Mouse (Mus musculus): ENCODE data around the gene Hist1h3e.
"Not testable (repeated sequence)": the region's sequence is repeated elsewhere in the genome, so short reads cannot be mapped to it uniquely, and the experiment has no call there.

The Hist1h3e gene

DNA sequence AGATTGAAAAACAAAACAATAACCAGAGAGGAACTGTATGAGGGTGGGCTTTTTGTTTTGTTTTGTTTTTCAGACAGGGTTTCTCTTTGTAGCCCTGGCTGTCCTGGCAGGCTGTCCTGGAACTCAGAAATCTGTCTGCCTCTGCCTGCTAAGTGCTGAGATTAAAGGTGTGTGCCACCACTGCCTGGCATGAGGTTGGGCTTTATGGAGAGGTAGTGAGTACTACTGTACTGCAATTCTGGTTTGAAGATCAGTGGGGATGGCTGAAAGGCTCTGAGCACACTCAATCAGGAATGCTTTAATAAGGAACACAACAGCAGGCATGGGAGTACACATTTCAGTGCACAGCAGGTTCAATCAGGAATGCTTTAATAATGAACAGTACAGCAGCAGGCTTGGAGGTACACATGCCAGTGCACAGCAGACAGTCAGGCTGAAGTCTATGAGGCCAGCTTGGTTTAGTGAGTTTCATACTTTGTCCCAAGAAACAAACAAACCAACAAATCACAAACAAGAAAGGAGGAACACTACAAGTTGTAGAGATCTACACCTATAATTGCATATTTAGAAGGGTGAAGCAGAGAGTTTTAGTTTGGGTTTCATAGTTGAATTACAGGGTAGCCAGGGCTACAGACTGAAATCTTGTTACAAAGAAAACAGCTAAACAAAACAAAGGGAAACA is 21.4 kb upstream of the Hist1h3e start:
- DNase-seq (ENCODE audit: low spot score in 2 of 2) = no peak

DNA sequence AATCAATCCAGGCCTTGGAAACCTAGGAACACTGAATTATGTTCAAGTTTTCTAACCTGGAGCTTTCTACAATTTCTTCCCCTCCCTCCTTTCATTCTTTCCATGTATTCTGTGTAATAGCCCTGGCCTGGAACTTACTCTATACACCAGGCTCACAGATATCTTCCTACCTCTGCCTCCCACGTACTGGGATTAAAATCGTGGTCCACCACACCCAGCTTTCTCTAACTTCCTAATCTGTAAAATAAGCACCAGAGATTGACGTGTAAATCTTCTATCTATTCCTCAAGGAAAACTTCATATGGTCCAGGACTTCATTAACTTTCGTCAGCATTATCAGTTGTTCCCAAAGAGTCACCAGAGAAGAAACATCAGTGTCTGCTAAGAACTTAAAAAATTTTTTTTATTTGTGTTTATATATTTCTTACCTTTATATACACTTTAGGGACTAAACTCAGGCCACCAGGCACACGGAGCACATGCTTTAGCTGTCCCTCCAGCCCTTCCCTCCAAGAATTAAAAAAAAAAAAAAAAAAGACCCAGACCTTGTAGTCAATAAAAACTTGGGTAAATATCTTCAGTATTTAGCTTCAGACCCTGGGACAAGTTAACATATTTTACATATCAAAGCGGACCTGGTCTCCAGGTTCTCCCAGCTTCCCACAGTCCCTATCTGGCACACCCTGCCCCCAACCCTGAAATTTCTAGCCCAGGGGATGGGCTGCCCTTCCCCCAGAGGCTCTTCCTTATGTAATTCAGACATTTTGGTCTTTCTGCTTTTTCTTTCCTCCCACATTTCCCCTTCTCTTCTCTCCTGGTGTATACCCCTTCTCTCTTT is 20.3 kb upstream of the Hist1h3e start:
- no peak for DNase-seq (ENCODE audit: low spot score in 2 of 2)

DNA sequence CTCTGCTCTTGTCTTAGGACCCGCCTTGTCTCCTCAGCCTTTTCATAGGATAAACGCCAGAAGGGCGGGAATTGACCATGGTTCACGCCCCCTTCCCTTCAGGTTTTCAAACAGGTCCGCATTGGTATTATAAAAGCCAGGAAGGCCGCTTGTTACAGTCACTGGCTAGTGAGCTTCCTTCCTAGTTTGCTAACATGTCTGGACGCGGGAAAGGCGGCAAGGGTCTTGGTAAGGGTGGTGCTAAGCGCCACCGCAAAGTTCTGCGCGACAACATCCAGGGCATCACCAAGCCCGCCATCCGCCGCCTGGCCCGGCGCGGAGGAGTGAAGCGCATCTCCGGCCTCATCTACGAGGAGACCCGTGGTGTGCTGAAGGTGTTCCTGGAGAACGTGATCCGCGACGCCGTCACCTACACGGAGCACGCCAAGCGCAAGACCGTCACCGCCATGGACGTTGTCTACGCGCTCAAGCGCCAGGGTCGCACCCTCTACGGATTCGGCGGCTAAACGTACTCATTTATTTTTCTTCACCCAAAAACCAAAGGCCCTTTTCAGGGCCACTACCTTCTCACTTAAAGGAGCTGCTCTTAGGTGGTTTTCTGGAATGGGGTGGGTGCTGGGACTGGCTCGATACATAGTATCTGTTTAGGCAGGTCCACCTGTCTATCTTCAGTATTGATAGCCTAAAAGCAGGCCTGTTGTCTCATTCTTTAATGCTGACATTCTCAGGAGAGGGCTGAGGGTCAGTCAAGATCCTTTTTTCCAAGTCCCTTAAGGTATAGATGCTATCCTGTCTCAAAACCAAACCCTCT is 19.4 kb upstream of the Hist1h3e start, which contains the start of gene Hist1h4d:
Gene Hist1h4d (plus strand): TSS at position 191 of the 811 bp plus-strand sequence.
- peak; percentile 95 to 97 for DNase-seq (ENCODE audit: low spot score in 2 of 2)

DNA sequence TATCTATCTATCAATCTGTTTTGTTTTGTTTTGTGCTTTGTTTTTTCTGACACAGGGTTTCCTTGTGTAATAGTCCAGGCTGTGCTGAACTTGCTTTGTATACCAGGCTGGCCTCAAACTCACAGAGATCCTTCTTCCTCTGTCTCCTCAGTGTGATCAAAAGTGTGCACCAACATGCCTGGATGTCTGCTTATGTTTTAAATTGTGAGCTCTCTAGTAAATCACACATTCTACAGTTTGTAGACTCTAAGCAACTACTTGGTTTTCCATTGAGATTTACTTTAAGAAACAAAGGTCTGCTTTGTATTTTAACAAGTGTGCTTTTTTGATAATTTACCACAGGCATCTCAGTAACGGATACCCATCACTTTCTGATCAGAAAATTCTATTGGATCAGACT is 15.7 kb upstream of the Hist1h3e start:
- DNase-seq (ENCODE audit: low spot score in 2 of 2) = no peak

DNA sequence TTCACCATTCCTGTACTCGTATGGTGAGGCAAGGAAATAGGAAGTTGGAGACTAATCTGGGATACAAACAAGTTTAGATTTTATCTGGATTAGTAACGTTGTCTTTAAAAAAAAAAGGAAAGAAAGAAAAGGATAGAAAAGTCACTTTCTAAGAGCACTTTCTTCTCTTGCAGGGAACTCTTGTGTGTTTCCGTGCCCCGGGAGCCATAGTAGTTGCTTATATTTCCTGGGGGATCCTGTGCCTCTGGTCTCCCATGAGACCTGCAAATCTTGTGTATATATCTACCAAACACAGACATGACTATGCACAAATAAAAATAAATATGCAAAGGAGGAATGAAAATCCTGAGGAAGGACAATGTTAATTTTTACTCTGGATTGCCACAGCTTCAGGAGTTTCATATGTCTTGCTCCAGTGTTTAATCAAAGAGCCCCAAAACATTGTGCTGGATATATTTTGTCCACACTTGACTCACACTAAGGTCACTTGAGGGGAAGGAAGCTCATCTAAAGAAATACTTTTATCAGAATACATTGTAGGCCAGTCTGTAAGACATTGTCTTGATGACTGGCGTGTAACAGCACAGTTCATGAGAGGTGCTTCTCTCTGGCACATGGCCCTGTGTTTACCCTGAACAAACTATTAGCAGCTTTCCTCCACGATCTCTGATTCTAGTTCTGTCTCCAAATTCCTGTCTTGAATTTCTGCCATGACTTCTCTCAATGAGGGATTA is 14.9 kb upstream of the Hist1h3e start:
- DNase-seq (ENCODE audit: low spot score in 2 of 2) = no peak

DNA sequence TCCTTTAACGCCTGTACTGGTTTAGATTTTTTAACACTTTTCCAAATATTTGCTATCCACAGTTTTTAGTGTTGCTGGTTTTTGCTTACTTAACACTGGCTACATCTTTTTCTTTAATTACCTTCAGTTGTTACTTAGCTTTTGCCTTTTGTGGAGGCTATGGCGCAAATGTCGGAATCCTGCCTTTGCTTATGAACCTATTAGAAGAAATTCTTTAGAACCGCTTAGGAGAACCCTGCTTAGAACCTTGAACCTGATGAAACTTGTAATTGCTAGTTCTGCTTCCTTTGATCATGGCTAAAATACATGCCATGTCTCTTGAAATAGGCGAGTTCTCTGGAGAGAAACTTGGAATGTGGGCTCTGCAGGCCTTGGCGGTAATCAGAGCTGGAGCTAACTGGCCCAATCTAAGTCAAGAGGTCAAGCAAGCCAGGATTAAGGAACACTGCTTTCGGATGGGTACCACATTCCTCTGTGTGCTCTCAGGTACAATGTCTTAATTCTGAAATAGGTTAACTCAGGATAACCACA is 14.2 kb upstream of the Hist1h3e start:
- DNase-seq (ENCODE audit: low spot score in 2 of 2) = no peak

DNA sequence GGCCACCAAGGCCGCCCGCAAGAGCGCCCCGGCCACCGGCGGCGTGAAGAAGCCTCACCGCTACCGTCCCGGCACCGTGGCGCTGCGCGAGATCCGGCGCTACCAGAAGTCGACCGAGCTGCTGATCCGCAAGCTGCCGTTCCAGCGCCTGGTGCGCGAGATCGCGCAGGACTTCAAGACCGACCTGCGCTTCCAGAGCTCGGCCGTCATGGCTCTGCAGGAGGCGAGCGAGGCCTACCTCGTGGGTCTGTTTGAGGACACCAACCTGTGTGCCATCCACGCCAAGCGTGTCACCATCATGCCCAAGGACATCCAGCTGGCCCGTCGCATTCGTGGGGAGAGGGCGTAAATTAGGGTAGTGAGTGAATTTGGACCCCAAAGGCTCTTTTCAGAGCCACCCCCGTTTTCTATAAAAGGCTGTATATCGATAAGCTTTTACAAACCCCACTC is 13.7 kb upstream of the Hist1h3e start:
- not testable (repeated sequence) for DNase-seq (ENCODE audit: low spot score in 2 of 2)

DNA sequence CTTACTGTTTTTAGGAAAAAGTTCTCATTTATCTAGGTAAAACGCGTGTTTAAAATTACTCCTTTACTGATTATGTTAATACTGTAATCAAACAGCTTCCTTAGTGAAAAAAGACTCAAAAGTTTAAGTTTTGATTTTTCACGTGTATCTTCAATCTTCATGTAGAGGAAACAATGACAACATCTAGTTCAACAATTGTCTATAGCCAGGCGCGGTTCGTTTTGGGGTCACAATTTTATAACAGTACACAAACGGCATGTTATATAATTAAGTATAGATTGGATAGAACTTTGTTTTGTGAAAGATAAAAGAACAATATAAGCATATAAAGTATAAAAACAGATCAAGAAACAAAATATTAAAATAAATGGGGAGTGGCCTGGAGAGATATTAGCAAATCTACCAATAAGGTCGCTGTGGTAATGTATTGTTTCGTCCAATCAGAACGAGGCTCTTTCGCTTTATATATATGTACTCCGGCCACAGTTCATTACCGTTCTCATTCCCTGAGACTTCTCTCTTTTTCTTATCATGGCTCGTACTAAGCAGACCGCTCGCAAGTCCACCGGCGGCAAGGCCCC is 13.2 kb upstream of the Hist1h3e start, which contains the start of gene Hist1h3d:
Gene Hist1h3d (plus strand): TSS at position 493 of the 581 bp plus-strand sequence.
- peak in 1 of 2 experiments; percentile 44 for DNase-seq (ENCODE audit: low spot score in 2 of 2)

DNA sequence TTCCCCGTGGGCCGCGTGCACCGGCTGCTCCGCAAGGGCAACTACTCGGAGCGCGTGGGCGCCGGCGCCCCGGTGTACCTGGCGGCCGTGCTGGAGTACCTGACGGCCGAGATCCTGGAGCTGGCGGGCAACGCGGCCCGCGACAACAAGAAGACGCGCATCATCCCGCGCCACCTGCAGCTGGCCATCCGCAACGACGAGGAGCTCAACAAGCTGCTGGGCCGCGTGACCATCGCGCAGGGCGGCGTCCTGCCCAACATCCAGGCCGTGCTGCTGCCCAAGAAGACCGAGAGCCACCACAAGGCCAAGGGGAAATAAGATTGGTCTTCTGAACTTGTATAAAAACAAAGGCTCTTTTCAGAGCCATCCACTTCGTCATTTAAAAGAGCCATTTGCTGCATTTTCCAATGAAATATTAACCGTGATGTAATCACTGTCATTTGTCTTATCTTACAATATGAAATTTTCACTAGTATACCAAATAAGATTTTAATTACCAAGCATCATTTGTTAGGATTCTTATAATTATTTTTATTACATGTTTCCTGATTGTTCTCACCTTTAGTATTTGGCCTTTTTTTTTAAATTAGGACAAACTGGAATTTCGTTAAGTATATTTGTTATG is 12.5 kb upstream of the Hist1h3e start:
- not testable (repeated sequence) for DNase-seq (ENCODE audit: low spot score in 2 of 2)

DNA sequence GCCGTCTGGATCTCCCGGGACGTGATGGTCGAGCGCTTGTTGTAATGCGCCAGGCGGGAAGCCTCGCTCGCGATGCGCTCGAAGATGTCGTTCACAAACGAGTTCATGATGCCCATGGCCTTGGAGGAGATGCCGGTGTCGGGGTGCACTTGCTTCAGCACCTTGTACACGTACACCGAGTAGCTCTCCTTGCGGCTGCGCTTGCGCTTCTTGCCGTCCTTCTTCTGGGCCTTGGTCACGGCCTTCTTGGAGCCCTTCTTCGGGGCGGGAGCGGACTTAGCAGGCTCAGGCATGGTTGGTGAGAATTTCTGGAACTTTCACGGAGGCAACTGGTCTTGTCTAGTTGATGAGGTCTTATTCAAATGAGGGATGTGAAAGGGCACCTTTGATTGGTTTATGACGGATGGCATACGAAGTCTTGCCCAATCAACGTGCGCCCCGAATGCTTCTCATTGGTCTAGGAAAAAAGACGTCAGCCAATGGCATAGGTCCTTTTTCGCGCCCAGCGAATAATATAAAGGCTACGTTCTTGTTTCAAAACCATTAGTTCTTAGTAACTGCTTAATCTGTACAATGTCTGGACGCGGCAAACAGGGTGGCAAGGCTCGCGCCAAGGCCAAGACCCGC is 11.8 kb upstream of the Hist1h3e start, which contains the start of the genes Hist1h2bf and Hist1h2ad:
Gene Hist1h2bf (minus strand): TSS at position 299 of the 627 bp plus-strand sequence.
Gene Hist1h2ad (plus strand): TSS at position 484 of the 627 bp plus-strand sequence.
- DNase-seq (ENCODE audit: low spot score in 2 of 2) = peak; percentile 90 to 93

DNA sequence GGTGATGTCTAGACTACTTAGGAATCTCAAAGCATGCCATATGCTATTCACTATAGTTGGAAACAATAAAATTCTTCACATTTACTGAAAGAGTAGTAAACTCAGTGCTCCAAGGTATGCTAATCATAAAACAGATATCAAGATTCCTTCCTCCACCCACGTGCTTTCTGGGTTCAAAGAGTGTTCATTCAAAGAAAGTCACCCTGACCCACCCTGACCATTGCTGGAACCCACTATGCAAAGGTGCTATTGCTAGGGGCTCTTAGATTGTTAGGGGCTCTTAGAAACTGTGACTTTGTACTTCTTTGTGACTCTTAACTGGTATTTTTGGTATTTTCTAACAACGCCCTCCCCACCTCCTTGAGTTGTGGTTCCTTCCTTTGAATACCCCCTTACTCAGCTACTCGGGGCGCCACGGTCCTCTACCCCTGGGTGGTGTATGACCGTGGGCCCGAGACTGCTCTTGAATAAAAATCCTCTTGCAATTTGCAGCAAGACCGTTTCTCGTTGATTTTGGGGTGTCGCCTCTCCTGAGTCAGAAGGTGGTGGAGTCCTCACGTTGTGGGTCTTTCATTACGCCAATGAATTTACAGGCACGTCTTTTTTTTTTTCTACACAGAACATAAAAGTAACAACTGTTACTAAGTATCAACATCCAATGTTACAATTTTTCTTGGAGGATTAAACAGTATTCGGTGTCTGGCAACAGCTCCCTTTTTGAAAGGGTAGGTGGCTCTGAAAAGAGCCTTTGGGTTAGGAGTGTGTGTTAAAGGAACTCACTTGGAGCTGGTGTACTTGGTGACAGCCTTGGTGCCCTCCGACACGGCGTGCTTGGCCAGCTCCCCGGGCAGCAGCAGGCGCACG is 11.1 kb upstream of the Hist1h3e start:
- DNase-seq (ENCODE audit: low spot score in 2 of 2) = not testable (repeated sequence)

DNA sequence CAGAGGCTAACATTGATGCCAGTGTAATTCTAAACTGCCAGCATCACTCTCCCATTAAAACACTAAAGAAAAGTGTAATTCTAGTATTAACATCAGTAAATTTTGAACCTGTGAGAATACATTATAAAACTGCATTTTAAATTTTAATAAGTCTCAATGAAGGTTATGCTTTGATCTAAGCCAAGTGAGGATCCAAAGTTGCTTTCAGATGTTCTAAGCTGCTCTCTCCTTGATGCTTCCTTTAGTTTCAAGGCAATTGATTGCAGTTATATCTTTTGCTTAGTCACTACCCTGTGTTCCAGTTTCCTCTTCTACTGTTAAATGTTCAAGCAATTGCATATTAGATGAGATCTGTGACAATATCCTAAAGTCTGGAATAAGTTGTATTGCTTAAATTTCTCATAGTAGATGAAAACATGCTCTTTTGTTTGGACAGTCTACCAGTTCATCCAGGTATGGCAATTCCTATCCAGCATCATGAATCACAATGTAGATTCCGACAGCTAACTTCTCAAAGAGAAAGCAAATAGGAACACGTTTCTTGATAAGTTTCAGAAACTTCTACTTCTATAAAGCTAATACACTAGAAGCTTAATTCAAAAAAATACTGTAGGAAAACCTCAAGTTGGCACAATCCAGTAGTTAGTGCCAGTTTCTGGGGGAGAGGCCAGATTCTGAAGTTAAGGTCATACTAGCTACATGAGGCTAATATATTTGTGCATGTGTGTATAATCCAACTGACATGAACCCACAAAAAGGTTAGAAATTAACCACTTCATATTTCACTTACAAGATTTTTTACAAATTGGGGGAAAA is 10.3 kb upstream of the Hist1h3e start:
- no peak for DNase-seq (ENCODE audit: low spot score in 2 of 2)

DNA sequence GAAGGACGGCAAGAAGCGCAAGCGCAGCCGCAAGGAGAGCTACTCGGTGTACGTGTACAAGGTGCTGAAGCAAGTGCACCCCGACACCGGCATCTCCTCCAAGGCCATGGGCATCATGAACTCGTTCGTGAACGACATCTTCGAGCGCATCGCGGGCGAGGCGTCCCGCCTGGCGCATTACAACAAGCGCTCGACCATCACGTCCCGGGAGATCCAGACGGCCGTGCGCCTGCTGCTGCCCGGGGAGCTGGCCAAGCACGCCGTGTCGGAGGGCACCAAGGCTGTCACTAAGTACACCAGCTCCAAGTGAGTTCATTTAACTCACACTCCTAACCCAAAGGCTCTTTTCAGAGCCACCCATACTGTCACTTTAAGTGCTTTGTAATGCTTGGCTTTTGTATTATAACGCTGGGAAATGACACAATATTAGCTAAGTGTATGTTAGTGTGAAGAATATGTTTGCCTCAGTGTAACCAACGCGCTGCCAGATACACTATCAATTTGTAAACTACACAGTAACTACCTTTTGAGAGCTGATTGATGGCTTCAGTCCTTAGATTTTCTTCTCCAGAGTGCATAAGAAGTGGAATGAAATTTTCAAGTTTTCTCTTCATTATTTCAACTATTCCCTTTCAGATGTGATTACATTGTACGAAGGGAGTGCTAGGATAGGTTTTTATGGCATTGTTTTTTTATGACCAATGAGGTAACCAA is 9.5 kb upstream of the Hist1h3e start:
- DNase-seq (ENCODE audit: low spot score in 2 of 2) = not testable (repeated sequence)

DNA sequence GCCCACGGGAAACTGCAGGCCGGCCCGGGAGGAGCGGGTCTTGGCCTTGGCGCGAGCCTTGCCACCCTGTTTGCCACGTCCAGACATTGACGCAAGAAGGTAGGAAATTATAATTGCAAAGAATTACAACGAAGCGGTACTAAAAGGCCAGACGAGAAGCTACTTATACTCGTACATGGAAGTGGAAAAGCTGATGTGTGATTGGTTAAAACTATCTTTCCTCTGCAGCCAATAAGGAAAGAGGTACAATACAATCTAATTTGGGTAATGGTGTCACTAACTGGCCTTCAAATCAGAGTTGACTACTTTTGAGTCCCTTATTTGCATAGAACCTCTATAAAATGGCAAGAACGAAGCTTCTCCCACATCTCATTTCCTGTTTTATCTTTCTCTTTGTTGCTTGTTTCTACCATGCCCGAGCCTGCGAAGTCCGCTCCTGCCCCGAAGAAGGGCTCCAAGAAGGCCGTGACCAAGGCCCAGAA is 8.9 kb upstream of the Hist1h3e start, which contains the start of the genes Hist1h2ae and Hist1h2bg:
Gene Hist1h2ae (minus strand): TSS at position 199 of the 482 bp plus-strand sequence.
Gene Hist1h2bg (plus strand): TSS at position 375 of the 482 bp plus-strand sequence.
- peak; percentile 65 to 66 for DNase-seq (ENCODE audit: low spot score in 2 of 2)

DNA sequence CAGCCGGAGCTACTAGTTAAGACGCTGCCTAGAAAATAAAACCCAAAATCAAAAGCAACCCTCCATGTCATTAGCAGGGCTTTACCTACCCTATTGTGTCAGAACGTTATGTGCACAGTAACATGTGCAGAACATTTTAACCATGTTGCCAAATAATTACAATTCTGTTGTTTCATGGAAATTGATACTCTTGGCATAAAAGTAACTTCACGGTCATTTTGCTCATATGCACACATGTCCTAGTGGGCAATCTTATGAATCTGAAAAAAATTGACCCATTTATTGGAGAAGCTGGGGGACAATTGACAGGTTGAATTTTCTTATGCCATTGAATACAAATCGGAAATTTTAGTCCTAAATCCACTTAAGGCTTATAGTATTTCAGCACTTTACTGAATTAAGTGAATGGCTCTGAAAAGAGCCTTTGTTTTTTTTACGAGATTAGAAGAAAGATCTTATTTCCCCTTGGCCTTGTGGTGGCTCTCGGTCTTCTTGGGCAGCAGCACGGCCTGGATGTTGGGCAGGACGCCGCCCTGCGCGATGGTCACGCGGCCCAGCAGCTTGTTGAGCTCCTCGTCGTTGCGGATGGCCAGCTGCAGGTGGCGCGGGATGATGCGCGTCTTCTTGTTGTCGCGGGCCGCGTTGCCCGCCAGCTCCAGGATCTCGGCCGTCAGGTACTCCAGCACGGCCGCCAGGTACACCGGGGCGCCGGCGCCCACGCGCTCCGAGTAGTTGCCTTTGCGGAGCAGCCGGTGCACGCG is 8.3 kb upstream of the Hist1h3e start:
- DNase-seq (ENCODE audit: low spot score in 2 of 2) = not testable (repeated sequence)

DNA sequence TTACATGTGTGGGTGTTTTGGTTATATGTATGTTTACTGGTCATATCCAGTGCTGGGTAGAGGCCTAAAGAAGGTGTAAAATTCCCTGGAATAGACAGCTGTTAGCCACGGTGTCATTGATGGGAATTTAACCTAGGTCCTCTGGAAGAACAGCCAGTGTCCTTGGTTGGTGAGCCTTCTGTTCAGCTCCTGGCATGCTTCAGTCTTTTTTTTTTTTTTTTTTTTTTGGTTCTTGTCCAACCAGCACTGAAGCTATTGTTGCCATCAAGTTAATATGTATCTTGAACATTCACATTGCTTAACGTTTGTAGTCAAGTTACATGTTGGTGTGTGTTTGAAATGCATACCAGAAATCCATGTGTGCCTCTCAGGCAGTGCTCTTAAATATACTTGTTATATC is 2.3 kb upstream of the Hist1h3e start:
- no peak for DNase-seq (ENCODE audit: low spot score in 2 of 2)
